Mouse (Mus musculus) layer of hippocampus, postnatal 36 days (tissue): ENCODE measurements around the gene Nfib. TPM values are rescaled to one million over a fixed set of nuclear protein-coding genes. Genes with fewer than 3 reads are reported as not detected.

Experiments
- DNase-seq, 2 experiments: peaks; one replicate each; pipeline ENCODE4 v3.0.0; 2022
- total RNA-seq, 2 experiments: library from RNA; stranded (reverse); gene quantifications; 2 replicates each; pipeline ENCODE4 v1.2.3; 2021

The Nfib gene
- total RNA-seq, 2 experiments from 2014 or later = 181 to 202 TPM

GRCm38 (mm10) chr4:82495605-82496004 is 209.9 kb downstream of the Nfib start:
- DNase-seq = no peak

- peak; percentile 83 to 86 for DNase-seq
Measured at GRCm38 (mm10) chr4:82494829-82495228, 210.7 kb downstream of the Nfib start.

GRCm38 (mm10) chr4:82494424-82494823 is 211.1 kb downstream of the Nfib start:
- DNase-seq = no peak

- no peak for DNase-seq
Measured at GRCm38 (mm10) chr4:82493865-82494264, 211.7 kb downstream of the Nfib start.

DNA sequence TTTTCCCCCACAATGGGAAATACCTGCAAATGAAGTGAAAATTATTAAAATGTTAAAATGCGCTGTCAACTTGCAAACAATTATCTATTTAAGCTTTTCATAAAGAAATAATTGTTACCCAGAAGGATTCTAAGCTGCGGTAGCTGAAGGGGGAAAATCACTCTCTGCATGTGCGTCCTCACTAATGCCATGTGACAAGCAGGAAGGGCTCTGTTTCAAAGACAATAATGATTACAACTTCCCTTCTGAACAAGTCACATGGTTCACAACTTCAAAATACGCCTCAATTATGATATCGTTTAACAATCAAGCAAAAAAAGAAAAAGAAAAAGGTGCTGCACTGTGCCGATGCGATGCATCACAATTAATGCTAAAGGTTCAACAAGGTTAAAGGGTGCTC is 212.2 kb downstream of the Nfib start:
- no peak for DNase-seq

DNA sequence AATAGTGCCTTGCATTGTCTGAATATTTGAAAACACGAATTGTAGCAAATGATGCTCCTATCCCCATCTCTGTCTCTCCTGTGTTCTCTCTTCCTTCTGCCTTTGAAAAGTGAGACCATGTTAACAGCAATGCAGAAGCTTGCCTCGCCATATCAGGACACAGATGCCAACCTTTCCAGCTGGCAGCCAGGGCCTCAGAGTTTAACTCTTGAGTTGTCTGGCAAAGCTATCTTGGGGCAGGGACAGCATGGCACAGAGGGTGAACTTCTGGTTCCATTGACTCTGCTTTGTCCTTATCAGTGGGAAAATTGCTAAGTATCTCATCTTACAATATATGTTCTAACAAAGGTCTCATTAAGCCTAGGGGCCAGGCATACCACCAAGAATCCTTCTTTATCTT is 212.8 kb downstream of the Nfib start:
- DNase-seq = no peak

- DNase-seq = no peak
Measured at GRCm38 (mm10) chr4:82489939-82490338, 215.6 kb downstream of the Nfib start.

GRCm38 (mm10) chr4:82485910-82486309 is 219.6 kb downstream of the Nfib start:
- DNase-seq = no peak

GRCm38 (mm10) chr4:82483871-82484270 is 221.7 kb downstream of the Nfib start:
- DNase-seq = no peak

DNA sequence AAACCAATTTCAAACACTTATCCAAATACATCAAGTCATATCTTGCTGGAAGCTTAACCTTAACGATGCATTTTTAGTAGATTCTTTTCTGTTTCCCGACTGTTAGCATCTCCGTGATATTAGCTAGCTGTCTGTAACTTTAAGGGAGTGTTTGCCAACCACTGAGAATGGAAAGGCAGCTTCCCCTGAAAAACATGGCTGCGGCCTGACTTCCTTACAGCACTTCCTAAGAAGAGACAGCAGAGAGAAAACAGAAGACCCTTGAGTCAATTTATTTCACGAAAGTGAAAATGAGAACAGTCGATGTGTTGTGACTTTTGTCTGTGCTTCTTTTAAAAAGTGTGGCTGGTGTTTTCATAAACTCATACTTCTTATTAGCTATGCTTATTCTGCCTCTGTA is 222.3 kb downstream of the Nfib start:
- no peak for DNase-seq

DNA sequence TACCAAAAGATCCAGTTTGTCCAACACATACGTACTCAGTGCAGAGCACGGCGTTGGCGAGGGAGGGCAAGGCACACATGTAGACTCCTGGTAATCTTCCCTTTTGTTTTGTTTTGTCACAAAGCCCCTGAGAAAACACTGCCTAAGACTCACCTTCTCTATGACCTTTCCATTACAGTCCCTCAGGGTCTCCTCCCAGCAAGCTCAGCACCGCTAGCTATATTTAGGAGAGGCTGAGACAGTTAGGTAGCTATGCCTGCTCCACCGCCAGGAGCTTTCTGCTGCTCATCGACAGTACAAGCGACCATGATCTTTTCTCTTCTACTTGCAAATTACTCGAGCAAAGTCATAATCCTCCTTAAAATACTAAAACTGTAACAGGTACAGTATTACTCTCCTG is 224.9 kb downstream of the Nfib start:
- no peak for DNase-seq

DNA sequence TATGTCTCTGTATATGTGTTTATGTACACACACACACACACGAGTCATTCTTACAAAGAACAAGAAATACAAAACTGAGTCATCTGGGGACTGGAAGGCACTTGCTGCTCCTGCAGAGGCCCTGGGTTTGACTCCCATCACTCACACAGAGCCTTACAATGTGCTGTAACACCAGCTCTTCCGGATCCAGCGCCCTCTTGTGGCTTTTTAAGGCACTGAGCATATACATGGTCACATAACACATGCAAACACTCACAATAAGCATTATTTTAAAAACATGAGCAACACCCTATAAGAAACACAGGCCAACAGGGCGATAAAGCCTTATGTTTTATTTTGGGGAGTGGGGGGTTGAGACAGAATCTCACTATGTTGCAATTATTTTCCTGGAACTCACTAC is 226.2 kb downstream of the Nfib start:
- no peak for DNase-seq

- DNase-seq = no peak
Measured at GRCm38 (mm10) chr4:82477742-82478141, 227.8 kb downstream of the Nfib start.

DNA sequence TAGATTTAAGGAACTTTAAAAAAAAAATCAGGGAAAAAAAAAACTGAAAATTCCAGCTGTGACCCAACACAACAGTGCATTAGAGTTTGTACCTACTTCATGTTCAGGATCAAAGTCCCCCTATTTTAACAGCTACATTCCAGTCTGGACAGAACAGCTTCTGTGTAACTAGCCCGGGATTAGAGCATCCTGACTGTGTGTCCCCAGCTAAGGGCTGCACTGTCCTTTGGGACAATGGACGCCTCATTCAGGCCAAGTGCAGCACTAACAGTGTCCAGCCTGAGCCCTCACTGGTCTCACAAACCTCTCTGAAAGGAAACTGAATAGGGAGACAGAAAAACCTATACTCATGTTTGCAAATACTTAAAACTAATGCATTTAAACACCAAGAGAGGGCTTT is 229.1 kb downstream of the Nfib start:
- no peak for DNase-seq

- DNase-seq = no peak
Measured at GRCm38 (mm10) chr4:82474334-82474733, 231.2 kb downstream of the Nfib start.

DNA sequence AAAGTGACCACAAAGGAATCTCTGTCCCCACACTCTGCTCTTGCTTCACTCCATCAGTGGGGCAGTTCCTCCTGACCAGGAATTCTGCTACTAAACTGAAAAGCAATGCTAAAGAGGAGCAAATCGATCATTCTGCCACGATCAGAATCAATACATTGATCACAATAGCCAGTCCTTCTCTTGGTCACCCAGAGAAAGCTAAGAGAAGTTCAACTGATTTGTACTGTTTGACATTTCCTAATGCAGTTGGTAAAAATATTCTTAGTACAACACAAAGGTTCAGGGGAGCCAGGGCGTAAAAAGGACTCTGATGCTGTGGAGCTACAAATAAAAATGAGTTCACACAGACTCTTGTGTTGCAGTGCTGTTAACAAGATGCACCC is 234.6 kb downstream of the Nfib start:
- DNase-seq = no peak

GRCm38 (mm10) chr4:82470212-82470937 is 235.2 kb downstream of the Nfib start:
- DNase-seq = no peak

DNA sequence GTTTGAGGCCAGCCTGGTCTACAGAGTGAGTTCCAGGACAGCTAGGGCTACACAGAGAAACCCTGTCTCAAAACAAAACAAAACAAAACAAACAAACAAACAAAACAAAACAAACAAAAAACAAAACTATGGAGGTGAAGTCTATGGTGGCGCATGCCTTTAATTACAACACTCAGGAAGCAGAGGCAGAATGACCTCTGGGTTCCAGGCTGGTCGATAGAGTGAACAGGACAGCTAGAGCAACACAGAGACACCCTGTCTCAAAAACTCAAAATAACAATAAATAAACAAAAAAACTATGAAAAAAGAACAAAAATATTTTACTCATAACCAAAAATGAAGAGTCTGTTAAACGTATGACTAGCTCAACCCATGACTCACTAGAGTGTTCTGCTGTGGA is 236.6 kb downstream of the Nfib start:
- no peak for DNase-seq

GRCm38 (mm10) chr4:82466717-82467116 is 238.8 kb downstream of the Nfib start:
- no peak for DNase-seq

GRCm38 (mm10) chr4:82466144-82466543 is 239.4 kb downstream of the Nfib start:
- DNase-seq = no peak

GRCm38 (mm10) chr4:82464051-82464632 is 241.4 kb downstream of the Nfib start:
- DNase-seq = no peak

GRCm38 (mm10) chr4:82463189-82463715 is 242.3 kb downstream of the Nfib start:
- no peak for DNase-seq

- no peak for DNase-seq
Measured at GRCm38 (mm10) chr4:82461676-82462075, 243.9 kb downstream of the Nfib start.

DNA sequence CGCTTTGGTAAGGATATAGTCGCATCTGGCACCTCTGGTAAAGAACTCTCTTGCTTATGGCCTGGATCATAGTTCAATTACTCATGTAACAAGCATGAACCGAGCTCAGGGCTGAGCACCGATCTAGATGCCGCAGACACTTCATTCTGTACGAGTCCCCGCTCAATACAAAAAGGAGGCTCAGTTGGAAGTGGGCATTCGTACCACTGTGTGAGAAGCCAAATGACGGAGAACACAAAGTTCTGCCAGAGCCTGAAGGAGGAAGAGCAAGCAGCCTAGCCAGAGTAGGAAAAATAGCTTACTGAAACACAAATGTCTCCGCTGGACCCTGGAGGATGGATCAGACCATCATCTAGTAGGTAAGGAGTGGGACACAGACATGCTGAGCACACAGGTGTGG is 246.7 kb downstream of the Nfib start:
- DNase-seq = peak in 1 of 2 experiments; percentile 40
